Mouse (Mus musculus): ENCODE measurements around the gene Npb. TPM values are rescaled to one million over a fixed set of nuclear protein-coding genes. Genes with fewer than 3 reads are reported as not detected.

Npb gene
- polyA plus RNA-seq, 1 experiment from 2014 or later, result 20.9 TPM

DNA sequence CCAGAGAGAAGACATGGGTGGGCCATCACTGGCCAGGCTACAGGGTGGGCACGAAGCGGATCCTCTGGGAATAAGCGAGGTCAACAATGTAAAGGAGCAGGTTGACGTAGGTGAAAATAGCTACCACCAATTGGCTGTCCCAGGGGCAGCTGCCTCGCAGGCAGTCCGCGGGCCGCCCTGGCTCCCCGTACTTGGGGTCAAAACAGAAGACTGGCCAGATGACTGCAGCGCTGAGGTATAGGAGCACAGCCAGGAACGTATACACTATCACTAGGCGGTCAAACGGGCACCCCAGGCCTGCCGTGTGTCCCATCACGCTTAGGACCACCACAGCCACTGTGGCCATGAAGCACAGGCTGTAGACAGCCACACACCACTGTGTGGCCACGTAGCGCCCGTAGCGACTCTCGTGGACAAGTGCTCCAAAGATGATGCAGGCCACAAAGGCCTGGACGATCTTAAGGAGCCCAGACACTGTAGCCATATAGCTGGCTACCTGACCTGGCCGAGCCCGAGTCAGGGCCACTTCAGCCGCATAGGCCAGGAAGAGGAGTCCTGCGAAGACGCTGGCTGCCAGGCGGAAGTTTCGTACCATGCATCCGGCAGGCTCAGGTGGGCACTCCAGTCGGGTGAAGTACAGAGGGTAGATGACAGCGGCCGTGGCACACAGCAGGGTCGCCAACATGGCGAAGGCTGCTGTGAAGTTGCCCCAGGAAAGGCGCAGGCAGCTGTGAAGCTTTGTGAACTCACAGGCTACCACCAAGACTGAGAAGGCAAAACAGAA lies 39.0 kb downstream of the Npb start:
- WGBS, result 77% methylated on average over 35 of the region's 35 CpGs
- H3K4me2 ChIP-seq (replicated peaks; ENCODE audit: low read depth), result no peak overlapping the region
- H3K27me3 ChIP-seq (ENCODE audit: control insufficient read depth, insufficient read depth, low read length), result no peaks in the 10 kb centered on the region
- H3K9ac ChIP-seq (ENCODE audit: low read length), result no peak overlapping the region
- no peaks in the 10 kb centered on the region for H3K4me1 ChIP-seq (replicated peaks; ENCODE audit: control insufficient read depth, insufficient read depth)
- DNase-seq (ENCODE audit: low spot score) (no peak), ATAC-seq (ENCODE audit: low FRiP score, low TSS enrichment) (no peak)
- H3K9me3 ChIP-seq (ENCODE audit: control insufficient read depth, low read length), result no peaks in the 10 kb centered on the region
- no peak overlapping the region for H3K27ac ChIP-seq (replicated peaks)
- no peak overlapping the region for H3K4me3 ChIP-seq (ENCODE audit: low read depth, low read length)
- H3K36me3 ChIP-seq (ENCODE audit: control insufficient read depth, insufficient read depth, low read length), result no peaks in the 10 kb centered on the region
- TF ChIP-seq CTCF (IDR thresholded peaks at IDR 0.05; ENCODE audit: low read depth) (no peak), EP300 (optimal IDR thresholded peaks at IDR 0.05) (no peak)

DNA sequence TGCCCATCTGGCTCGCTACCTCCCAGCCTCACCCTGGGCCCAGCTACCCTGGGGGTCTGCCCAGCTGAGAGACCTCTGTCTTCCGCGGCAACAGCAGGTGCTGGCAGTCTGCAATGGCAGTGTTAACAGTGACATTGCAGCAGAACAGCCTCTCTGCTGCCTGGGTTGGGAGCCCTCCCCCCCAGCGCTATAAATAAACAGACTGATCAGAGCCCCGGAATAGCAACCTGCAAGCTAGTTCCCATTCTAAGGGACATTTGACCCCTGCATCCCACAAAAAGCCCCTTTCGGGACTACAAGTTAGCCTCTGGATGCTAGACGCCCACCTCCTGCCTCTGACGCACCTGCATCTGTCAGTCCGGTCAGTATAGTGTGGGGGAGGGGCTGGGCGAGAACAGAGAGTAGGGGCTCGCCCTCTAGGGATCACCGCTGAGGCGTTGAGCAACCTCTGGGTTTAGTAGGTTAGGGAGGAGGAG lies 39.8 kb downstream of the Npb start, which contains the start of gene Myadml2:
TSS of gene Myadml2 (minus strand) at position 158 of the 476 bp plus-strand sequence.
- 5% methylated on average over 13 of the region's 13 CpGs for WGBS
- Histone ChIP-seq H3K36me3 (ENCODE audit: control insufficient read depth, insufficient read depth, low read length) (no peaks in the 10 kb centered on the region), H3K9me3 (ENCODE audit: control insufficient read depth, low read length) (no peaks in the 10 kb centered on the region), H3K27me3 (ENCODE audit: control insufficient read depth, insufficient read depth, low read length) (no peaks in the 10 kb centered on the region), H3K4me1 (replicated peaks; ENCODE audit: control insufficient read depth, insufficient read depth) (no peaks in the 10 kb centered on the region), H3K4me2 (replicated peaks; ENCODE audit: low read depth) (peak within 1 kb of the TSS; percentile 45), H3K4me3 (ENCODE audit: low read depth, low read length) (peak within 1 kb of the TSS; percentile 10; the same call in 1 of the 2 replicates), H3K9ac (ENCODE audit: low read length) (peak within 1 kb of the TSS; percentile 31; the same call in 1 of the 2 replicates), H3K27ac (replicated peaks) (no peak within 1 kb of the TSS)
- DNase-seq (ENCODE audit: low spot score) (no peak), ATAC-seq (ENCODE audit: low FRiP score, low TSS enrichment) (no peak)
- TF ChIP-seq CTCF (IDR thresholded peaks at IDR 0.05; ENCODE audit: low read depth) (no peak), EP300 (optimal IDR thresholded peaks at IDR 0.05) (no peak)

DNA sequence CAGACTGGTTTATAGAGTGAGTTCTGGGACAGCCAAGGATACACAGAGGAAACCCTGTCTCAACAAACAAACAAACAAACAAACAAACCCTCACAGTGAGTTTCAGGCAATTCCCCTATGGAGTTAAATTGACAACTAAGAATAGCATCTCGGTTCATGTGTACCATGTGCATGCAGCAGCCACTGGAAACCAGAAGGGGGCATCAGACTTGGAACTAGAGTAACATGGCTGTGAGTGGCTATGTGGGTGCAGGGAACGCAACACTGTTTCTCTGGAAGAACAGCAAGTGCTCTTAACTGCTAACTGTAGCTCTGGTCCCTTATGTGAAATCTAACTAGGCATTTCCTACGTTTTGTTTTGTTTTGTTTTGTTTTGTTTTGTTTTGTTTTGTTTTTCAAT lies 43.6 kb downstream of the Npb start:
- H3K9me3 ChIP-seq (ENCODE audit: control insufficient read depth, low read length), result no peaks in the 10 kb centered on the region

DNA sequence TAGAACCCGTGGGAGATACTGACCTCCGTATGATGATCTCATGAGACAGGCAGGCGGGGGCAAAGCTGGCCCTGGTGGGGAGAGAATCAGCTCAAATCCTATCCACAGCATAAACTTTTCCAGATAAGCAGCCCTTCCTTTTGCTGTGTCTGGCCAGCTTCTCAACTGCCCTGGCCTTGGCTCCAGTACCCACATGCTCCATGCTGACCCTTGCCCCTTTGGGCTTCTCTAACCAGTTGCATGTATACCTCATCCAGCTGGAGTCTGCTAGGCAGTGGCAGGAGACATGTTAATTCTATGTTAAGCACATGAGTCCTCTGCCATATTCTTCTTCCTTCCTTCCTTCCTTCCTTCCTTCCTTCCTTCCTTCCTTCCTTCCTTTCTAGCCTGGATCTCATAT lies 46.5 kb downstream of the Npb start:
- no peaks in the 10 kb centered on the region for H3K9me3 ChIP-seq (ENCODE audit: control insufficient read depth, low read length)
- peaks cover 7% of the 10 kb centered on the region; the same call in 1 of the 2 replicates for H3K27me3 ChIP-seq (ENCODE audit: control insufficient read depth, insufficient read depth, low read length)
- 71% methylated on average over 3 of the region's 3 CpGs for WGBS
- no peak overlapping the region for H3K9ac ChIP-seq (ENCODE audit: low read length)
- no peaks in the 10 kb centered on the region; the same call in 1 of the 2 replicates for H3K4me1 ChIP-seq (replicated peaks; ENCODE audit: control insufficient read depth, insufficient read depth)
- no peak overlapping the region for H3K4me2 ChIP-seq (replicated peaks; ENCODE audit: low read depth)
- ATAC-seq (ENCODE audit: low FRiP score, low TSS enrichment), result no peak
- no peak for DNase-seq (ENCODE audit: low spot score)
- no peak overlapping the region for H3K4me3 ChIP-seq (ENCODE audit: low read depth, low read length)
- no peak overlapping the region for H3K27ac ChIP-seq (replicated peaks)
- no peak for TF ChIP-seq EP300 (optimal IDR thresholded peaks at IDR 0.05)
- no peak for TF ChIP-seq CTCF (IDR thresholded peaks at IDR 0.05; ENCODE audit: low read depth)
- no peaks in the 10 kb centered on the region for H3K36me3 ChIP-seq (ENCODE audit: control insufficient read depth, insufficient read depth, low read length)

More for the DNA sequence above, 43.6 kb downstream of the Npb start:
- Histone ChIP-seq H3K36me3 (ENCODE audit: control insufficient read depth, insufficient read depth, low read length) (no peaks in the 10 kb centered on the region), H3K4me3 (ENCODE audit: low read depth, low read length) (no peak overlapping the region), H3K9ac (ENCODE audit: low read length) (no peak overlapping the region), H3K4me1 (replicated peaks; ENCODE audit: control insufficient read depth, insufficient read depth) (no peaks in the 10 kb centered on the region), H3K27ac (replicated peaks) (no peak overlapping the region), H3K27me3 (ENCODE audit: control insufficient read depth, insufficient read depth, low read length) (no peaks in the 10 kb centered on the region; the same call in 1 of the 2 replicates), H3K4me2 (replicated peaks; ENCODE audit: low read depth) (no peak overlapping the region)
- DNase-seq (ENCODE audit: low spot score) (no peak), ATAC-seq (ENCODE audit: low FRiP score, low TSS enrichment) (no peak)
- WGBS, result 68% methylated on average over 3 of the region's 3 CpGs
- TF ChIP-seq EP300 (optimal IDR thresholded peaks at IDR 0.05) (no peak), CTCF (IDR thresholded peaks at IDR 0.05; ENCODE audit: low read depth) (peak; percentile 50)

DNA sequence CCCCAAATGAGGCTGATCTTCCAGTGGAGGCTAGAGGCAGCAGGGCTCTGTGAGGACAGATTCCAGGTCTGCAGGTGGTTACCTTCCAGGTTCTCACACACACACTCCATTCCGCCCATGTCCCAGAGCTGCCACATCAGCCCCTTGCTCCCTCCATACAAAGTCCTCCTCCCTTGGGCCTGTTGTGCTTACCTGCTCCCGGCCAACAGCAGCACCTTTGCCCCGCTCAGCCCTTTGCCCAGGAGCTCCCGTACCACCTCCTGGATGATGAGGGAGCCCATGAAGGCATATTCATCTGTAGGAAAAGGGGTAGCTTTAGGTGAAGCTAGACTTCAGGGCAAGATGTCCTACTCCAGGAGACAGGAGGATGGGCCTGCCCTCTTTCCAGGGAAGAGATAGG lies 49.0 kb downstream of the Npb start:
- DNase-seq (ENCODE audit: low spot score), result no peak
- Histone ChIP-seq H3K9me3 (ENCODE audit: control insufficient read depth, low read length) (no peaks in the 10 kb centered on the region), H3K9ac (ENCODE audit: low read length) (no peak overlapping the region), H3K27ac (replicated peaks) (no peak overlapping the region), H3K4me1 (replicated peaks; ENCODE audit: control insufficient read depth, insufficient read depth) (peaks cover 3% of the 10 kb centered on the region; the same call in 1 of the 2 replicates), H3K4me3 (ENCODE audit: low read depth, low read length) (no peak overlapping the region), H3K27me3 (ENCODE audit: control insufficient read depth, insufficient read depth, low read length) (peaks cover 21% of the 10 kb centered on the region), H3K4me2 (replicated peaks; ENCODE audit: low read depth) (no peak overlapping the region), H3K36me3 (ENCODE audit: control insufficient read depth, insufficient read depth, low read length) (no peaks in the 10 kb centered on the region)
- TF ChIP-seq EP300 (optimal IDR thresholded peaks at IDR 0.05), result no peak
- 91% methylated on average over 4 of the region's 4 CpGs for WGBS
- no peak for ATAC-seq (ENCODE audit: low FRiP score, low TSS enrichment)

Small RNA genes within 50 kb of the gene (microRNA-seq; reads per million reads assigned to microRNA genes)
- not detected for gene Mir6936

Other genes starting within 250 kb of the Npb start
- 0.41 and 0.47 TPM in 2 replicates for gene Fscn2, start 246.9 kb upstream of the Npb start, polyA plus RNA-seq (2015; fragmentation: Nextera tagmentation; extraction: Ambion mirVana)
- gene Faap100, start 229.7 kb upstream of the Npb start, polyA plus RNA-seq (2015; fragmentation: Nextera tagmentation; extraction: Ambion mirVana), result 14.3 and 15.3 TPM in 2 replicates
- gene Nploc4, start 170.8 kb upstream of the Npb start, polyA plus RNA-seq (2015; fragmentation: Nextera tagmentation; extraction: Ambion mirVana), result 15.7 and 17.9 TPM in 2 replicates
- gene Tspan10, start 165.8 kb upstream of the Npb start, polyA plus RNA-seq (2015; fragmentation: Nextera tagmentation; extraction: Ambion mirVana), result not detected in 2 replicates
- gene Pde6g, start 155.0 kb upstream of the Npb start, polyA plus RNA-seq (2015; fragmentation: Nextera tagmentation; extraction: Ambion mirVana), result 0.15 TPM in 1 of 2 replicates, not detected in the other
- gene Oxld1, start 150.4 kb upstream of the Npb start, polyA plus RNA-seq (2015; fragmentation: Nextera tagmentation; extraction: Ambion mirVana), result 18.2 and 19.8 TPM in 2 replicates
- 13.3 and 18.2 TPM in 2 replicates for gene Ccdc137, start 150.4 kb upstream of the Npb start, polyA plus RNA-seq (2015; fragmentation: Nextera tagmentation; extraction: Ambion mirVana)
- 24.4 and 30.6 TPM in 2 replicates for gene Arl16, start 140.9 kb upstream of the Npb start, polyA plus RNA-seq (2015; fragmentation: Nextera tagmentation; extraction: Ambion mirVana)
- gene Mrpl12, start 123.9 kb upstream of the Npb start, polyA plus RNA-seq (2015; fragmentation: Nextera tagmentation; extraction: Ambion mirVana), result 133 and 134 TPM in 2 replicates
- 86.1 and 94.0 TPM in 2 replicates for gene Slc25a10, start 116.6 kb upstream of the Npb start, polyA plus RNA-seq (2015; fragmentation: Nextera tagmentation; extraction: Ambion mirVana)
- gene Gcgr, start 77.8 kb upstream of the Npb start, polyA plus RNA-seq (2015; fragmentation: Nextera tagmentation; extraction: Ambion mirVana), result 3.5 and 5.8 TPM in 2 replicates
- 113 and 115 TPM in 2 replicates for gene Mcrip1, start 58.8 kb upstream of the Npb start, polyA plus RNA-seq (2015; fragmentation: Nextera tagmentation; extraction: Ambion mirVana)
- gene Ppp1r27, start 57.3 kb upstream of the Npb start, polyA plus RNA-seq (2015; fragmentation: Nextera tagmentation; extraction: Ambion mirVana), result not detected in 2 replicates
- 858 and 892 TPM in 2 replicates for gene P4hb, start 35.2 kb upstream of the Npb start, polyA plus RNA-seq (2015; fragmentation: Nextera tagmentation; extraction: Ambion mirVana)
- gene Arhgdia, start 26.9 kb upstream of the Npb start, polyA plus RNA-seq (2015; fragmentation: Nextera tagmentation; extraction: Ambion mirVana), result 352 and 362 TPM in 2 replicates
- 213 TPM in 2 replicates for gene Alyref, start 10.1 kb upstream of the Npb start, polyA plus RNA-seq (2015; fragmentation: Nextera tagmentation; extraction: Ambion mirVana)
- gene Anapc11, start 10.1 kb upstream of the Npb start, polyA plus RNA-seq (2015; fragmentation: Nextera tagmentation; extraction: Ambion mirVana), result 121 and 126 TPM in 2 replicates
- 73.7 and 79.0 TPM in 2 replicates for gene Pcyt2, start 9.5 kb downstream of the Npb start, polyA plus RNA-seq (2015; fragmentation: Nextera tagmentation; extraction: Ambion mirVana)
- 36.1 and 42.2 TPM in 2 replicates for gene Sirt7, start 16.8 kb downstream of the Npb start, polyA plus RNA-seq (2015; fragmentation: Nextera tagmentation; extraction: Ambion mirVana)
- 21.0 and 21.3 TPM in 2 replicates for gene Mafg, start 25.1 kb downstream of the Npb start, polyA plus RNA-seq (2015; fragmentation: Nextera tagmentation; extraction: Ambion mirVana)
- 13.9 and 18.4 TPM in 2 replicates for gene Pycr1, start 35.3 kb downstream of the Npb start, polyA plus RNA-seq (2015; fragmentation: Nextera tagmentation; extraction: Ambion mirVana)
- 0.21 TPM in 1 of 2 replicates, not detected in the other for gene Myadml2, start 39.7 kb downstream of the Npb start, polyA plus RNA-seq (2015; fragmentation: Nextera tagmentation; extraction: Ambion mirVana)
- 1.4 and 2.7 TPM in 2 replicates for gene Notum, start 52.7 kb downstream of the Npb start, polyA plus RNA-seq (2015; fragmentation: Nextera tagmentation; extraction: Ambion mirVana)
- gene Aspscr1, start 64.5 kb downstream of the Npb start, polyA plus RNA-seq (2015; fragmentation: Nextera tagmentation; extraction: Ambion mirVana), result 74.1 and 81.1 TPM in 2 replicates
- gene Cenpx, start 105.3 kb downstream of the Npb start, polyA plus RNA-seq (2015; fragmentation: Nextera tagmentation; extraction: Ambion mirVana), result 123 and 127 TPM in 2 replicates
- gene Lrrc45, start 105.4 kb downstream of the Npb start, polyA plus RNA-seq (2015; fragmentation: Nextera tagmentation; extraction: Ambion mirVana), result 18.7 and 20.4 TPM in 2 replicates
- gene Rac3, start 113.0 kb downstream of the Npb start, polyA plus RNA-seq (2015; fragmentation: Nextera tagmentation; extraction: Ambion mirVana), result 21.9 and 22.1 TPM in 2 replicates
- 56.3 and 58.4 TPM in 2 replicates for gene Dcxr, start 118.8 kb downstream of the Npb start, polyA plus RNA-seq (2015; fragmentation: Nextera tagmentation; extraction: Ambion mirVana)
- 129 and 160 TPM in 2 replicates for gene Cbr2, start 123.6 kb downstream of the Npb start, polyA plus RNA-seq (2015; fragmentation: Nextera tagmentation; extraction: Ambion mirVana)
- gene Hmga1b, start 154.3 kb downstream of the Npb start, polyA plus RNA-seq (2015; fragmentation: Nextera tagmentation; extraction: Ambion mirVana), result 3.0 and 3.1 TPM in 2 replicates
- gene Rfng, start 175.7 kb downstream of the Npb start, polyA plus RNA-seq (2015; fragmentation: Nextera tagmentation; extraction: Ambion mirVana), result 18.1 and 23.2 TPM in 2 replicates
- gene Gps1, start 175.8 kb downstream of the Npb start, polyA plus RNA-seq (2015; fragmentation: Nextera tagmentation; extraction: Ambion mirVana), result 94.5 and 98.6 TPM in 2 replicates
- 39.8 and 42.4 TPM in 2 replicates for gene Dus1l, start 187.9 kb downstream of the Npb start, polyA plus RNA-seq (2015; fragmentation: Nextera tagmentation; extraction: Ambion mirVana)
- 16.0 and 19.7 TPM in 2 replicates for gene Fasn, start 216.1 kb downstream of the Npb start, polyA plus RNA-seq (2015; fragmentation: Nextera tagmentation; extraction: Ambion mirVana)

All from stomach, postnatal 0 days (tissue).